Mouse (Mus musculus) embryo, embryonic 9.5 days (tissue): ENCODE results near the gene Xkrx.
A peak's percentile ranks its signal among the peaks of the same experiment; 100 is the strongest.
"Not testable (repeated sequence)": the region's sequence is repeated elsewhere in the genome, so short reads cannot be mapped to it uniquely, and the experiment has no call there.

ENCODE experiments used
- DNase-seq: peaks from one replicate; pipeline ENCODE4 v3.0.0-alpha.2; 2017; ENCODE audit errors: extremely low spot score

Xkrx gene

DNA sequence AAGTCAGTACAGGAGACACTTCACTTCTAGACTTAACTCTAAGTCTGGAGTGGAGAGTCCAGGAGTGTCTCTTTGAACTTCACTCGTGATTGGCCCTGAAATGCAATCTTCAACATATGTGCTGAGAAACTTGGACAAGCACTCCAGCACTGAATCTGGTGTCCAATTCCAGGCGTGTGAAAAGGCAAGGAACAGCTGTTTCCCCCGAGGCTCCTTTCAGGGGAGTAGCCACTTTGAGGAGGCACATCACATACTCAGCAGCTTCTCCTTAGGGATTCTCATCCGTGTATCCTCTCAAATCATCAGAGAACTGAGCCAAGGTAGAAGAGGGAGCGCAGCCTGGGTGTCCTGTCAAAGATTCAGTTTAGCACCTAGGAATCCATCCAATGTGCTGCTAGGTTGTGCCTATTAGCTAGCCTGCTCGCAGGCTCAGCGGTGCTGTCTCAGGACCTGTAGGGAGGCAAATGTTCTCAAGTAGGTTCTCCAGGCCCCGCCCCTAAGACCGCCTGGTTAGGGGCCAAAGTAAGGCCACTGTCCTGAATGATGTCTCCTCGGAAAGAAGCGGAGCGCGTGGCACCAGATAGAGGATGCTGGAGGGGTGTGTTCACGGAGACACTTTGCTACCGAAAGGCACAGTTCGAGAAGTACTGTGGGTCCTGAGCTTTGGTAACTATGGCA is at the start of gene Xkrx:
Gene Xkrx, minus strand, starts transcription at position 34 of the 678 bp plus-strand sequence.
- DNase-seq: peak; percentile 3

DNA sequence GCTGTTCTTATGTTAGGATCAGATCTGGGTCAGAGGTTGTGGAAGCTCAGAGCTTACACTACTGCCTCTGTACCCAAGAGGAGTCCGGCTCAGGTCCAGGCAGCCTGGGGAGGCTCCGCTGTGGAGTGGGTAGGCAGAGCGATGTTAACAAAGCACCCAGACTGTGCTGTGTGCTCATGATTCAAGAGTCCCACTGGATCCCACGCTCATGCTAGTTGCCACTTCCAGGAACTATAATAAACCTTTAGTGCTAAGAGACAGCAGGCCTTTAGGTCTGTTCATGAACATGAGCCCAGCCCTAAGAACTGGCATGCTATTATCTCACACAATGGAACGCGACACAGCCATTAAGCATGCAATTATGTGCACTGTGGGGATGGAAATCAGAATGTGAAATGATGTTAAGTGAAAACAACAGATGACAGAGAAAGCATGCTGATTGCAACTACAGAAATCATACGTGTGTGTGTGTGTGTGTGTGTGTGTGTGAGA is 49.3 kb upstream of the Xkrx start:
- DNase-seq: no peak

DNA sequence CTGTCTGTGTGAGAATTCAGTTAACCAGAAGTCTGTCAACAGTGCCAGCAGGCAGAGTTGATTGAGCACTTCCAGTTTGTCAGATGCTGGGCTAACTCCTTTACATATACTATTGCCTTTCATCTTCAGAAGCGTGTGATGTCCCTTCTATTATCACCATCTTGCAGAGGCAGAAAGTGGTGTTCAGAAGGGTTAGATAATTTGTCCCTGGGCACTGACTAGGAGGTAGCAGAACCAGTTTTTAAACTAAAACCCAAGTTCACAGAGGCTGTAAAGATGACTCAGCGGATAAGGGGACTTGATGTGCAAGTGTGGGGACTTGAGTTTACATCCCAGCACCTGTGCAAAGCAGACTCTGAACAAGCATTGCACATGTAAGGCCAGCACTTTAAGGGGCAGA is 46.6 kb upstream of the Xkrx start:
- DNase-seq: no peak

DNA sequence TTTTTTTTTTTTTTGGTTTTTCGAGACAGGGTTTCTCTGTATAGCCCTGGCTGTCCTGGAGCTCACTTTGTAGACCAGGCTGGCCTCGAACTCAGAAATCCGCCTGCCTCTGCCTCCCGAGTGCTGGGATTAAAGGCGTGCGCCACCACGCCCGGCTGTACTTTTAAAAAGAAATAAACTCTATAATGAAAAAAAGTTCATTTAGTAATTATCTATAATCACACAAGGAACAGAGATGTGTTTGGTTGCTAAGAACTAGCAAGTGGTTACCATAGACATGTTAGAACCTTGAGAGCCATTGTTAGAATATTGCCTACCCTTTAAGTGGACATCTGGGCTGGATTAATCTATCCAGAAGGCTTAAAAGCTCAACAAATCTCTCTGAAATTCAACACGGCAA is 25.3 kb upstream of the Xkrx start, which contains the start of gene Arl13a:
Gene Arl13a, plus strand, starts transcription at position 301 of the 400 bp plus-strand sequence.
- DNase-seq: not testable (repeated sequence)

DNA sequence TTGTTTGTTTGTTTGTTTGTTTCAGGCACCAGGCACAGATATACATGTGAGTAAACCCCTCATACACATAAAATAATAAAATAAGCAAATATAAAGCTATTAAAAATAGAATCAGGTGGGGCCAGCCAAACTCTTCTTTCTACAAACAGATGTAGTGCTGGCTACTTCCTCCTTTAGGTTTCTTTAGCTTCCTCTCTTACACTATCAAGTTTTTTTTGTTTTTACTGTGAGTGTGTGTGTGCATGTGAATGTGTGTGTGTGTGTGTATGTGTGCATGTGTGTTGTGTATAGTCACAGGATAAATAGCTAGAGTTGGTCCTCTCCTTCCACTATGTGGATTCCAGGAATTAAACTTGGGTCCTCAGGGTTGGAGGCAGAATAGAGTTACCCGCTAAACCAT is 12.8 kb upstream of the Xkrx start:
- DNase-seq: no peak

DNA sequence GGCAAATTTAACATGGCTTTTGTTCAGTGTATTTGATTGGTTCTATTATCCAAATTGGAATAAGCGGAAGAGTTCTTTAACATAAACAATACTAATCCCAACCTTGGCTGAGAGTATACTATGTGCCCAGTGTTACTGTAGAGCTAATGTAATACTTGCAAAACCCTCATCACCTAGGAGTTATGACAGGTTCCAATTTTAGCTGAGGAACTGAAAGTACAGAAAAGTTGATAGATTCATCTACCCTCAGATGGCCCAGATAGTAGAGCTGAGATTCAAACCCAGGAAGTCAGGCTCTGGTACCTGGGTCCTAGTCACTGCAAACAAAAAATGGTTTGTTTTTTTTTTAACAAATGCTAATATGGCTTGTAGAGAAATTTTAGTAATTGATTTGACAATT is 8.7 kb upstream of the Xkrx start:
- no peak for DNase-seq

DNA sequence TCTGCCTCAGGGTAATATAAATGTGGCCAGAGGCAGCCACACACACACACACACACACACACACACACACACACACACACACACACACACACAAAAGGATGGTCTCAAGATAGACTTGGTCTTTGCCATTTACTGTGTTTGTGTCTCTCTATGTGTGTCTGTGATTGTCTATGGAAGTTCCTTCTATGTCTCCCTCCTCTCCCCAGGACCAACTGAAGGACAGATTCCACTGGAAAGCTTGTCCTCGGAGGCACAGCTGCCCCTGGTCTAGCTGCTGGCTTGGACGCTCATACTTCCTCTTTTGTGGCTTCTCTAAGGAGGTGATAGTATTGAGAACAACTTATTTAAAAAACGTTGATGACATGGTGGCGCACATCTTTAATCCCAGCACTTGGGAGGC is 1.6 kb upstream of the Xkrx start:
- DNase-seq: no peak

DNA sequence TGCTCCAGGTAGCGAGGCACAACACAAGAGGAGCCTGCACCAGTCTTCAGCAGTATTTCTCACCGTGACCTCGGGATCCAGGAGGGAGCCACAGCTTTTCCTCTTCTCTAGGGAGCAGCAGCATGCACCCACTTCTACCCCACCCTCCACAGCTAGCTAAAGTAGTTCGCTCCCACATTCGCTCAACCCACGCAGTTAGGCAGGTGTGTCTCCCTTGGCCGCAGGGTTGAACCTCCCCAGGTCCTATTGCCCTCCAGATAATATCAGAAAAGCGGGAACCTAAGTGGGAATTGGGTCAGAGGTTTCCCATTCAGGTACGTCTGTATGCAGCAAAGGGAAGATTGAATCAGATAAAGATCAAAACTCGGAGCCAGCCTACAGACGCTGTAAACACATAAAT is 950 bp upstream of the Xkrx start:
- no peak for DNase-seq

DNA sequence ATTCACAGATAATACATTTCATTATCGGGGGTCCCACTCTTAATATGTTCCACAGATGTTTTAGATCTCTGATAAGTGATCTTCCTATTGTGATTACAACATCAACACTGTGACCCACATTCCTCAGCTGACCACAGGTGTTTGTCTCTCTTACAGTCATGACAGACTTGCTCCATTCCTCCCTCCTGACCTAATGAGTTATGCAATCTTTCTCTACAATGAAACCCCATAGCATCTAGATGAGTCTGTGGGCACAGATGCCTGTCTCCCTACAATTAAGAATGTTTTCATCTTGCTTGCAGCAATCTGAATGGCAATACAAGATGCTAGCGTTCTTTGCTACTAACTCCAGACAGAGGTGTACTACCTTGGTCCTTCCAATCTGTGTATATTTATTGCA is 1.4 kb downstream of the Xkrx start:
- no peak for DNase-seq

DNA sequence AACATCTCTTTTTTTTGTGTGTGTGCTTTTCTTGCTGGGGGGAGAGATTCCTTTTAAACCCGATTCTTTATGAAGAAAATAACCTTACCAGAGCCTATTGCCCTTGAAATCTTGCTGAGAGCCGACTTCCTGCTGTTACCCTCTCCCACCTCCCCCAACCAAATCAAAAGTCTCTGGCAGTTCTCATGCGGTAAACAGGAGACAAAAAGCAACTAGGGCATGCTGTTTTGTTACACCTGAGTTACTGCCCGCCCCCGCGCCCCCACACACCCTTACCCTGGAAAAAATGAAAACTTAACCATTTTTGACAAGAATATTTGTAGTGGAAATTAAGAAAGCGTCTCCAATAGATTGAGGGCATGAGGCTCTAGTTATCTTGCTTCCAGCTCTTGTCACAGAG is 3.7 kb downstream of the Xkrx start:
- DNase-seq: no peak

DNA sequence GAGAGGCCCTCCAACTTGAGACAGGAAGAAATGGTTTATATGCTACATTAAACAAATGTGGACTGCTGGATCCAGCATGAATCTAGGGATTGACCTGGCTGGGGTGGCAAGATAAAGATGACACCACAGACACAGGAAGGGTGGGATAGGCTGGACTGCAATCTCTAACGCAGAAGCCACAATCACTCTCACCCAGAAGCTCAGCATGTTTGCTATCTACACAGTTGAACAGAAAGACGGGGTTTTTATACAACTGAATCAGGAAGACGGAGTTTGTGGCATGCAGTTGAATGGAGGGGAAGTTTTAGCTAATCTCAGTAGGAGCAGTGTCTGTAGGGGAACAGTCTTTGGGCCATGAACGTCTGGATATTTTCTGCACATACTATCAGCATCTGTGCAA is 19.9 kb downstream of the Xkrx start:
- DNase-seq: no peak

DNA sequence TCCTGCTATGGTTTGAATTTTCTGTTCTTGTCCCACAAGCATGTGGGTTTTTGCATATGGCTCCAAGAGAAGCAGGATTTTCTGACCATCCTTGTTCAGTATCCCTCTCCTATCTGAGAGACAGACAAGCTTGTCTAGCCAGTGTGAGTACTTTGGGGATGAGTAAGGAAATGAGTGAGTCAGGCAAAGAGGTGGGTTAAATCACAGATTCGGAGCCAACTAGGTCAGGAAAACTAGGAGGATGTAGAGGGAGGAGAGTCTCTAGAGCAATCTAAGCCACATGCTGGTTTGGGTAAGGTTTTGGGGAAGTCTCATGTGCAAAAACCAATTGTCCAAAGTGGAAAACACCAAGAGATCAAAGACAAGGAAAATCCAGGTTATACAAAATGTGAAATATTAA is 20.3 kb downstream of the Xkrx start:
- DNase-seq: no peak

DNA sequence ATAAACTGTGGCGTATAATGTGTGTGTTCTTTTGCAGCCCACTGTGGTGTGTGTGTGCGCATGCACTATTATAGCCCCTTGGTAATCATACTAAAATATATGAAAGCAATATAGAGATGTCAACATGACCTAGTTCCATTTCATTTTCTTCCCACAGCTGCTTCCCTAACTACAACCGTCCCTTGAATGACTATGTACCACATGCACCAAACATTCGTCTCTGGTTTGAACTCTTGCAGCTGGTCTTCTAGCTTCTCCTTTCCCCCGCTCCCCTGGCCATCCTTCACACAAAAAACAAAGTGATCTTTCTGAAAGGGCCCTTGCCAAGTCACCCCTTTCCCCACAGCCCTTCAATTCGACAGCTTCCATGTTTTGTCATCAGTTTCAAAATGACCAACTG is 21.9 kb downstream of the Xkrx start:
- no peak for DNase-seq

DNA sequence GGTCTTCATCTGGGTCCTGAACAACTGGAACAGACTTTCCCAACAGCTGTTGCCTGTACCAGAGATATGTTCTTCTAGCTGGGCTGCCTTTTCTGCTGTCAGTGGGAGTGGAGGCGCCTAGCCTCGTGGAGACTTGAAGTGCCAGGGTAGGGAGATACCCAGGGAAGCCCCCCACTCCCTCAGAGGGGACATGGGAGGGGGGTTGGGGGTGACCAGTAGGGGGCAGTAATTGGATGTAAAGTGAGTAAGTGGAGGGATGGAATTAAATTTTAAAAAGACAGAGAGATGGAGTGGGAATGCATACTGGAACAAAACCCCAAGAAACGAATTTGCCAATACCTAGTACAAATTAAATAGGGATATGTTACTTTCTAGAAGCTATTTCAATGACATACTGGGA is 28.1 kb downstream of the Xkrx start:
- peak; percentile 1 for DNase-seq

DNA sequence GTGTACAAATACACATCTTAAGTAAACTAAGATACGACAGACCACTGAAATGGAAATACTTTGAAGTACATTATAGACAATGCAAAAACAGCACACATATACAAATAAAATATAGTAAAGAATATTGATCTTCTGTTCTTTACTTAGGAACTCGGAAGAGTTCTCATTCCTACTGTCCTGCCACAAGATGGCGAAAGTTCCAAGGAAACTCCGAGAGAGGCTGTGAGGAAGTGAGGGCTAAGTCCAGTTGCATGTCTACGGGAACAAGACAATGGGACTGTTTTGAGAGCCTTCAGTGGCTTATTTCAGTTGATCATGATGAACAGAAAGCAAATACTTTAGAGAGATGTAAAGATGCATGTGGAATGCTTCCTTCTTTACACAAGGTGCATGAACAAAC is 29.6 kb downstream of the Xkrx start:
- DNase-seq: peak; percentile 8

DNA sequence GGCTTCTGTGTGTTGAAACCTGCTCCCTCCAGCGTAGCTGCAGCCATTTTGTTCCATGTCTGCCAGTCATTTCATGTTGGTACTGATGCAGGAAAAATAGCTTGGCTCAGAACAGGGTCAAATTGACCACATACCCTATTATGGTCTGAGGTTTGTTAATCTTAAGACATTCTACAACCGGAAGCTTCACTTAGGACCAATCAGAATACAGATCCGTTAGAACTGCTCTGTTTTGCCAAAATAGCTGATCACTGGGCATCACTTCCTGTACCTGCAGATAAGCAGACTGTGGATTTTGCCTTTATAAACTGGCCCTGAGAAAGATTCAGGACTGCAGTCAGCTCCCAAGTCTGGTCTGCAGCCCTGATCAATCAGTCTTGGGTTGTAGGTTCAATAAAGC is 33.3 kb downstream of the Xkrx start:
- no peak for DNase-seq

DNA sequence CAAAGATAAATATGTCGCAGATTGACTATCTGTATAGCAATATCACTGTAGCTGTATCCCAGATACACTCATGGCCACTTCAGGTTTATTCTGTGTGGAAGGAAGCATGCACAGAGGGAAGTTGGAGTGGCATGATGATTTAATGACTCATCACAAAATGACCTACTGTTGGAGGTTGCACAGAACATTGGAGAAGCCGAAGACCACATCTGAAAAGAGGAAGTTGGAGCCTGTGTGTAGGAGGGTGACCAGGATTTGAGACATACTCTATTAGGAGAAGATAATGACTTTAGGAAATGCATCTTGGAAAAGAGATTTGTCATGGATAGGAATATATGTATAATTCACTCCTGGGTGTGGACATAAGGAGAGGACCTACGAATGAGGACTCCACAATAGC is 45.5 kb downstream of the Xkrx start:
- DNase-seq: no peak

DNA sequence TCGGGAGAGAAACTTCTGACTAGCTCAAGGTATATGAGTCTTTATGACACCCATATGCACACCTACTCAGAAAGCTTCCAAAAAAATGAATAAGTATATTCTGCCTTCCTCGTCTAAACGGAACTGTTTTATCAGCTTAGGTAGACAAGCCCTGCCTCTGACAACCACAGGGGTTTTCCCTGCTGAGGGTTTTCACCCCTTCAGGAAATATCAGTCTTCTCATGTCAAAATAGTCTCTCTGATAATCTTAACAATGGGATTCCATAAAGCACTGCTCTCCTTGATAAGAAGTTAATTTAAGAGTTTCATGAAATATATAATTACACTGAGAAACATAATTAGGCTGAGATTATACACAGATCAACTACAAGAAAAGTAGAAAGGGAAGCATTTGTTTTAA is 50.1 kb downstream of the Xkrx start:
- DNase-seq: no peak

DNA sequence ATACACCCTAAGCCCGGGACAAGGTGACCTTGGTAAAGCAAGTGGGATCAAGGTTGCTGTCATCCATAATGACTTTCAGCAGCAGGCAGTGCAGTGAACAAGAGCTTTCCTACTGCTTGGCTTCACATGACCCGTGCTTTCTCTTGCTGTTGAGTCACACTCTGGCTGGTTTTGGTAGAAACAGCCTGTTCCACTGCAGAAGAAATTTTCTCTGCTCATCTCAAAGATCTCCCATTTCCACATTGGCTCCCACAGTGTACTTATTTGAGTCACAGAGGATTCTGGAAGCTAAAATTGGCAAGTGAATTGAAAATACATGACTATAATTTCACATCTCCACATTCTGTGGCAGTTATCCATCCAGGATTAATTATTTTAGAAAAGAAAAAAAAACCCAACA is 59.2 kb downstream of the Xkrx start:
- DNase-seq: no peak
